Mouse (Mus musculus) lung, postnatal 0 days (tissue): ENCODE measurements around the gene Lrrc27. TPM values are rescaled to one million over a fixed set of nuclear protein-coding genes. Genes with fewer than 3 reads are reported as not detected.
A peak's percentile ranks its signal among the peaks of the same experiment; 100 is the strongest.

Experiments
- ATAC-seq: fragments of 200-750 bp; cut with Nextera tagmentation; 2 replicates; pipeline ENCODE4 v1.8.0; 2017; ENCODE audit warnings: moderate library complexity
- DNase-seq: peaks from one replicate; pipeline ENCODE4 v3.0.0-alpha.2; 2016; ENCODE audit warnings: low spot score
- H3K27ac ChIP-seq: fragments of 300-500 bp; sonication (generic); 2 replicates; pipeline ENCODE4 v1.5.1; 2014; ENCODE audit warnings: antibody characterized with exemption, mild to moderate bottlenecking, low read length, mixed read lengths
- H3K27me3 ChIP-seq: fragments of 300-500 bp; sonication (generic); replicated peaks from 2 replicates; pipeline ENCODE4 v1.6.1; 2014; ENCODE audit warnings: low read length, mixed read lengths; ENCODE audit not compliant: insufficient read depth
- H3K36me3 ChIP-seq: fragments of 300-500 bp; sonication (generic); 2 replicates; pipeline ENCODE4 v1.6.1; 2014; ENCODE audit warnings: low read length, mixed read lengths; ENCODE audit not compliant: insufficient read depth
- H3K4me1 ChIP-seq: fragments of 300-500 bp; sonication (generic); 2 replicates; pipeline ENCODE4 v1.6.1; 2014; ENCODE audit warnings: antibody characterized with exemption, low read depth, low read length, mixed read lengths; ENCODE audit not compliant: insufficient read depth
- H3K4me2 ChIP-seq: fragments of 300-500 bp; sonication (generic); replicated peaks from 2 replicates; pipeline ENCODE4 v1.6.1; 2014; ENCODE audit warnings: low read depth, mild to moderate bottlenecking, low read length, moderate library complexity, mixed read lengths
- H3K4me3 ChIP-seq: fragments of 300-500 bp; sonication (generic); 2 replicates; pipeline ENCODE4 v1.5.1; 2014; ENCODE audit warnings: low read depth, low read length
- H3K9ac ChIP-seq: fragments of 300-500 bp; sonication (generic); replicated peaks from 2 replicates; pipeline ENCODE4 v1.6.1; 2014; ENCODE audit warnings: low read depth, mild to moderate bottlenecking
- H3K9me3 ChIP-seq: fragments of 300-500 bp; sonication (generic); 2 replicates; pipeline ENCODE4 v1.6.1; 2016; ENCODE audit warnings: low read length, mixed read lengths
- CTCF ChIP-seq: IDR thresholded peaks from 2 replicates; pipeline ENCODE4 v1.5.1; 2016; ENCODE audit warnings: antibody characterized with exemption, mild to moderate bottlenecking
- EP300 ChIP-seq: IDR thresholded peaks from 2 replicates; pipeline ENCODE4 v1.6.1; 2016; ENCODE audit warnings: antibody characterized with exemption, mild to moderate bottlenecking, control low read depth
- WGBS: fragments of 180-500 bp; shearing (Covaris S2); extraction: QIAGEN DNeasy Blood & Tissue Kit; methylation state at CpG from one replicate; pipeline ENCODE4 v1.1.7; 2014; 5-methylcytosine and 5-hydroxymethylcytosine counted together
- polyA plus RNA-seq: library from polyadenylated mRNA; unstranded; fragments of >200 nt; fragmentation: Nextera tagmentation; extraction: Ambion mirVana; gene quantifications from 2 replicates; pipeline ENCODE4 v1.2.1, GENCODE M21; 2015

Gene Lrrc27
- polyA plus RNA-seq, 1 experiment from 2014 or later = 2.3 TPM

GRCm38 (mm10) chr7:139252566-139252965 is 39.8 kb downstream of the Lrrc27 start:
- peak overlapping the region; percentile 91 for H3K27ac ChIP-seq
- H3K36me3 ChIP-seq = peaks cover 14% of the 10 kb centered on the region; the same call in 1 of the 2 replicates
- no peak for DNase-seq
- H3K9me3 ChIP-seq = no peaks in the 10 kb centered on the region
- TF ChIP-seq EP300 (no peak), CTCF (no peak)
- H3K4me1 ChIP-seq = peaks cover 52% of the 10 kb centered on the region
- 0 out of 2 replicates have a peak overlapping the region, but pooled peaks have one; percentile 8 for H3K4me2 ChIP-seq
- ATAC-seq = no peak
- H3K9ac ChIP-seq = no peak overlapping the region
- H3K27me3 ChIP-seq = no peaks in the 10 kb centered on the region
- 56% methylated on average over 7 of the region's 7 CpGs for WGBS
- no peak overlapping the region for H3K4me3 ChIP-seq

GRCm38 (mm10) chr7:139252986-139253385 is 40.2 kb downstream of the Lrrc27 start:
- Histone ChIP-seq H3K27me3 (no peaks in the 10 kb centered on the region), H3K36me3 (peaks cover 14% of the 10 kb centered on the region; the same call in 1 of the 2 replicates), H3K4me3 (no peak overlapping the region), H3K9ac (no peak overlapping the region), H3K4me2 (0 out of 2 replicates have a peak overlapping the region, but pooled peaks have one; percentile 15), H3K9me3 (no peaks in the 10 kb centered on the region), H3K4me1 (peaks cover 52% of the 10 kb centered on the region), H3K27ac (peak overlapping the region; percentile 91)
- peak; percentile 61 for DNase-seq
- ATAC-seq = peak; percentile 18; the same call in 1 of the 2 replicates
- TF ChIP-seq EP300 (no peak), CTCF (no peak)
- 34% methylated on average over 9 of the region's 9 CpGs for WGBS

GRCm38 (mm10) chr7:139253462-139253861 is 40.7 kb downstream of the Lrrc27 start:
- Histone ChIP-seq H3K4me1 (peaks cover 52% of the 10 kb centered on the region), H3K4me3 (no peak overlapping the region), H3K9me3 (no peaks in the 10 kb centered on the region), H3K36me3 (peaks cover 14% of the 10 kb centered on the region; the same call in 1 of the 2 replicates), H3K4me2 (0 out of 2 replicates have a peak overlapping the region, but pooled peaks have one; percentile 15), H3K27me3 (no peaks in the 10 kb centered on the region), H3K9ac (no peak overlapping the region), H3K27ac (peak overlapping the region; percentile 91)
- ATAC-seq = peak; percentile 18
- TF ChIP-seq CTCF (no peak), EP300 (peak; percentile 80)
- WGBS = 40% methylated on average over 3 of the region's 3 CpGs
- peak; percentile 45 for DNase-seq

- TF ChIP-seq EP300 (no peak), CTCF (no peak)
- peaks cover 48% of the 10 kb centered on the region for H3K4me1 ChIP-seq
- ATAC-seq (no peak), DNase-seq (no peak)
- no peak overlapping the region for H3K4me3 ChIP-seq
- no peaks in the 10 kb centered on the region for H3K27me3 ChIP-seq
- WGBS = 75% methylated on average over 5 of the region's 5 CpGs
- no peak overlapping the region for H3K4me2 ChIP-seq
- H3K27ac ChIP-seq = no peak overlapping the region
- peaks cover 14% of the 10 kb centered on the region; the same call in 1 of the 2 replicates for H3K36me3 ChIP-seq
- H3K9me3 ChIP-seq = no peaks in the 10 kb centered on the region
- no peak overlapping the region for H3K9ac ChIP-seq
Measured at GRCm38 (mm10) chr7:139254626-139255025, 41.8 kb downstream of the Lrrc27 start.

- Histone ChIP-seq H3K4me1 (peaks cover 16% of the 10 kb centered on the region; the same call in 1 of the 2 replicates), H3K4me3 (no peak overlapping the region), H3K4me2 (no peak overlapping the region), H3K27ac (peak overlapping the region; percentile 83), H3K9me3 (no peaks in the 10 kb centered on the region), H3K27me3 (no peaks in the 10 kb centered on the region), H3K9ac (no peak overlapping the region), H3K36me3 (peaks cover 14% of the 10 kb centered on the region; the same call in 1 of the 2 replicates)
- ATAC-seq = peak; percentile 96
- WGBS = 49% methylated on average over 10 of the region's 10 CpGs
- peak; percentile 92 for DNase-seq
- TF ChIP-seq EP300 (peak; percentile 95), CTCF (no peak)
Measured at GRCm38 (mm10) chr7:139257752-139258542, 45.2 kb downstream of the Lrrc27 start.

GRCm38 (mm10) chr7:139264337-139264736 is 51.5 kb downstream of the Lrrc27 start:
- H3K9me3 ChIP-seq = no peaks in the 10 kb centered on the region
- peak; percentile 25 for ATAC-seq
- H3K4me3 ChIP-seq = no peak overlapping the region
- H3K27me3 ChIP-seq = no peaks in the 10 kb centered on the region
- H3K9ac ChIP-seq = no peak overlapping the region
- WGBS = 28% methylated on average over 4 of the region's 4 CpGs
- H3K4me2 ChIP-seq = no peak overlapping the region
- H3K27ac ChIP-seq = peak overlapping the region; percentile 43
- H3K36me3 ChIP-seq = 0 out of 2 replicates have a peak, but pooled peaks cover 3% of the 10 kb centered on the region
- TF ChIP-seq CTCF (no peak), EP300 (no peak)
- peak; percentile 25 for DNase-seq
- H3K4me1 ChIP-seq = peaks cover 10% of the 10 kb centered on the region; the same call in 1 of the 2 replicates
